Mouse (Mus musculus) megakaryocyte, adult 5-6 weeks (primary cell): ENCODE measurements around the gene Tas2r105. TPM values are rescaled to one million over a fixed set of nuclear protein-coding genes. Genes with fewer than 3 reads are reported as not detected.

ENCODE experiments used
- ATAC-seq: 2 replicates; pipeline ENCODE4 v1.8.0; 2016; ENCODE audit warnings: mild to moderate bottlenecking, inconsistent platforms; ENCODE audit not compliant: poor library complexity, severe bottlenecking
- total RNA-seq, 2 experiments: library from RNA; stranded (forward) in 1 of 2; stranded (reverse) in 1 of 2; fragments of 153-499, 151-499 nt in 1 of 2; fragments of 221-1000, 200-1000 nt in 1 of 2; gene quantifications; 2 replicates each; pipeline versions ENCODE4 v1.2.3 to v1.2.4; 2015 to 2017

Gene Tas2r105
- total RNA-seq (2015) (not detected in 2 replicates), total RNA-seq (2017) (not detected in 2 replicates)

DNA sequence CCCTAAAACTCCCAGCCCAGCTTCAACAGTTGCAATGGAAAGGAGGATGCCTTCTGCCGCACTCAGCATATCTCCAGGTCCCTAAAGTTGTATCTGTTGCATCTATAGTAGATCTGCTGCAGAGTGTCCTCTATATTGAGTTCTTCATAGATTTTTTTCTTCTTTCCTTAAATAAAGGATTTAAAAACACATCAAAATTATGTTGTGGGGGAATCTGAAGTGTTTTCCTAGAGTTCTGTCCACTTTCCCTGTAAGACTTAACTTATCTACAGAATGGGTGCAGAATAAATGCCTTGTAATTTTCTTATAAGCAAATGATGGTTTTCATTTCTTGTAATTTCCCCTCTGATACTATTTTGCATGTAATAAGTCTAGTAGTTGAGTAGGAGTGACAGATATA lies at the start of gene Tas2r105:
Gene Tas2r105 (minus strand): TSS at position 101 of the 400 bp plus-strand sequence.
- ATAC-seq = no peak

DNA sequence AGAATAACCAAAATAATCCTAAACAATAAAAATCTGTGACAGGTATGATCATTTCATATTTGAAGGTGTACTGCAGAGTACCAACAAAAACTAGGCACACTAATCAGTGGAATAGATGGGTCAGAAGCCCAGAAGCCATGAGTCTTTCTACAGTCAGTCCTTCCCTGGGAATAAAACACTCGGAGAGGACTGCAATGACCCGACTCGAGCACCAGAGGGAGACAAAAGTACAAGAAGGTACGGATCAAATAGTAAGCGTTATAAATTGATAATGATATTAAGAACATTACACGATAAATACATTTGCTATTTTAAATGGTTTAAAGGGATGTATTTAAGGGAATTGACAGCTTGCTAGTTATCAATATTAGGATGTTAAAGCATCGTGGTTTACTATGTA lies 25.5 kb upstream of the Tas2r105 start:
- ATAC-seq = no peak

DNA sequence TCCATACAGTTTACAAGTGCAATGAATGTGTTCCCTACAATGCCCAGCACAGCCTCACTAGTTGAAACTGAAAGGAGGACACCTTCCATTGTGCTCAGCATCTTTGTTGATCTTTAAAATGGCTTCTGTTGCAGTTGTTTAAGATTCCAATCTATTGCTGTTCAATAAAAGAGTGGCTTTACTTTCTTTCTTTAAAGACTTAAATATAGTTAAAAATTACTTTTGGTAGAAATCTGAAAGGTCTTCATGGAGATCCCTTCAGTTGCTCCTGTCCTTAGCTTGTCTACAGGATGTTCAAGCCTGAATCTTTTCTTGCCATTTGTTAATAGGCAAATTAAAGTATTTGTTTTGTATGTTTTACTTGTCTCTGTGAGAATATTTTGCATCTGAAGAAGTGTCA lies 2.7 kb upstream of the Tas2r105 start, which contains the start of gene Tas2r114:
Gene Tas2r114 (minus strand): TSS at position 101 of the 400 bp plus-strand sequence.
- ATAC-seq = no peak

DNA sequence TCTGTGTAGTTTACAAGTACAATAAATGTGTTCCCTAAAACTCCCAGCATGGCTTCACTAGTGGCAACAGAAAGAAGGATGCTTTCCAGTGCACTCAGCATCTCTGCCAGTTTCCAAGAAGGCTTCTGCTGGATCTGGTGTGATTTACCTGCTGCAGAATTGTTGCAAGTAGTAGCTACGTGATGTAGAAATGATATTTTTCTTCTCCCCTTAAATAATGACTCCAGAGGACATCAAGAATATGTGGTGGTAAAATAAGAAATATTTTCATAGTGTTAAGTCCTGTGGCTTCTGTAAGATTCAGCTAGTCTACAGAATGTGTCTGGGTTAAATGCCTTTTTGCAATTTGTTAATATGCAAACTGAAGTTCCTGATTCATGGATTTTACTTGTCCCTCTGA lies 1.7 kb downstream of the Tas2r105 start, which contains the start of gene Tas2r104:
Gene Tas2r104 (minus strand): TSS at position 101 of the 400 bp plus-strand sequence.
- ATAC-seq = no peak

DNA sequence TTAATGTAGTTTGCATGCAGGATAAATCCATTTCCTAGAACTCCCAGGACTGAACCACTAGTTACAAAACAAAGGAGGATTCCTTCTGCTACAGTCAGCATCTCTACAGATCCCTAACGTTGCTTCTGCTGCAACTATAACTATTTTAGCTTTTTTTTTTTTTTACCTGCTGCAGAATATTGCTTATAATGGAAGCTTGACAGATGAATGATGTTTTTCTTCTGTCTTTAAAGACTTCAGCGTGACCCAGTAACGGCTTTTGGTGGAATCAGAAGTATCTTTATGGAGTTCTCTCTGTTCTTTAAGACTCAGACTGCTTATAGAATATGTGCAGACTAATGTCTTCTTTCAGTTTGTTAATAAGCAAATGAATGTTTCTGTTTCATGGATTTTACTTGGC lies 8.5 kb downstream of the Tas2r105 start, which contains the start of gene Tas2r106:
Gene Tas2r106 (minus strand): TSS at position 101 of the 400 bp plus-strand sequence.
- ATAC-seq = no peak

DNA sequence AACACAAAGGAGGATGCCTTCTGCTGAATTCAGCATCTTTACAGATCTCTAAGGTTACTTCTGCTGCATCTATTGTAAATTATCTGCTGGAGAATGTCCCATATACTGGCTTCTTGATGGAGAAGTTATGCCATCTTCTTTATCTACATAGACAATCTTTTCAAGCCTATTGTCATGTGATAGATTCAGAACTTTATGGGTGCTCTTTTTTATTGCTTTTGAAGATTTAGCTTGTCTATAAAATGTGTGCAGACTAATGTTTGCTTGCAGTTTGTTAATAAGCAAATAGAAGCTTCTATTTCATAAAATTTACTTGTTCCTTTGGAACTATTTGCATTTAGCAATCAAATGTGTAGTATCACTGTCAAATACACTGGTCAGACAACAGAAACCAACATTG lies 27.2 kb downstream of the Tas2r105 start, which contains the start of gene Tas2r107:
Gene Tas2r107 (minus strand): TSS at position 101 of the 400 bp plus-strand sequence.
- no peak for ATAC-seq

Other genes starting within 250 kb of the Tas2r105 start
- gene 5430401F13Rik, start 201.1 kb downstream of the Tas2r105 start, total RNA-seq (2015) = not detected in 2 replicates
- not detected in 2 replicates for gene 5430401F13Rik, start 201.1 kb downstream of the Tas2r105 start, total RNA-seq (2017)
- gene Gm6619, start 201.1 kb downstream of the Tas2r105 start, total RNA-seq (2015) = not detected in 2 replicates
- gene Gm6619, start 201.1 kb downstream of the Tas2r105 start, total RNA-seq (2017) = not detected in 2 replicates
- not detected in 2 replicates for gene Tas2r130, start 56.6 kb downstream of the Tas2r105 start, total RNA-seq (2015)
- not detected in 2 replicates for gene Tas2r130, start 56.6 kb downstream of the Tas2r105 start, total RNA-seq (2017)
- not detected in 2 replicates for gene Tas2r107, start 27.3 kb downstream of the Tas2r105 start, total RNA-seq (2015)
- not detected in 2 replicates for gene Tas2r107, start 27.3 kb downstream of the Tas2r105 start, total RNA-seq (2017)
- not detected in 2 replicates for gene Tas2r106, start 8.6 kb downstream of the Tas2r105 start, total RNA-seq (2015)
- not detected in 2 replicates for gene Tas2r106, start 8.6 kb downstream of the Tas2r105 start, total RNA-seq (2017)
- not detected in 2 replicates for gene Tas2r104, start 1.8 kb downstream of the Tas2r105 start, total RNA-seq (2015)
- gene Tas2r104, start 1.8 kb downstream of the Tas2r105 start, total RNA-seq (2017) = not detected in 2 replicates
- not detected in 2 replicates for gene Tas2r114, start 2.6 kb upstream of the Tas2r105 start, total RNA-seq (2015)
- not detected in 2 replicates for gene Tas2r114, start 2.6 kb upstream of the Tas2r105 start, total RNA-seq (2017)